Mouse (Mus musculus) ovary, postnatal 36 days (tissue): ENCODE measurements around the gene Ovch2.

ENCODE experiments used
- DNase-seq: peaks from one replicate; pipeline ENCODE4 v3.0.0; 2022; ENCODE audit warnings: low spot score, mixed read lengths

Gene Ovch2

DNA sequence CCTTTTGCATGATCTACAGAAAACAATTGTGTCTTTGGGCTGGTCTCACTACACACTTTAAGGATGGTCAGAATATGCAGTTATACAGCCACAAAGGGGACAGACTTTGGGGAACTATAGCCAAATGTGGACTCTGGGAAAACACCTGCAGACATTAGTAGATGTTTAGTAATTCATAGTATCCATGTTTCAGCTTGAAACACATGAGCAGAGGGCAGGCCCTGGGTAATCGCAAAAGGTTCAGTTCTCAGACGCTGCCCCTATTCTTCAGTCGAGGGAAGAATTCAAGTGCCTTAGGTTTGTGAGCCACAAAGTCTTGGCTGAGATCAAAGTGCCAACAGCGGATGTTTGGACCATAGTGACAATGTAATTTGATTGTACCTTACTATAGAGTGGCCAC, 56.6 kb downstream of the Ovch2 start:
- DNase-seq = no peak

DNA sequence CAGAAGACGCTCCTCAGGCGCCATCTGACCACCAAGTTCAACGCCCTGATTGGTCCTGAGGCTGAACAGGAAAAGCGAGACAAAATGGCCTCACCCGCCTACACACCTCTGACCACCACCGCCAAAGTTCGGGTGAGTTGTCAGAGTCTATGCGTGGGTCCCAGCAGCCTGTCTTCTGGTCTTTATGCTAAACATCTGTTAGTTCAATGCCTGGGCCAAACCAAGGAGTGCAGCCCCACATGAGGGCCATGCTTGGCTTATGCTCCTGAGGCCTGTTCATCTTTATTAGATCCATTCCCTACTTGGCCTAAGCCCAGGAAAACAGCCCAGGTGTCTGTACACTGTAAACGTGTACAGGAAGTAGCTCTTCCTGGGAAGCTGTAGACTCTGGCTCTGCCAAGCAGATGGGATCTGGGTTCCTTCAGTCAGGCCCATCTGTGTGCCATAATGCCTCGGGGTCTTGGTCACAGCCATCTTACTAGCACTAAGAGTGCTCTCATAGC, 58.0 kb downstream of the Ovch2 start:
- DNase-seq = no peak

DNA sequence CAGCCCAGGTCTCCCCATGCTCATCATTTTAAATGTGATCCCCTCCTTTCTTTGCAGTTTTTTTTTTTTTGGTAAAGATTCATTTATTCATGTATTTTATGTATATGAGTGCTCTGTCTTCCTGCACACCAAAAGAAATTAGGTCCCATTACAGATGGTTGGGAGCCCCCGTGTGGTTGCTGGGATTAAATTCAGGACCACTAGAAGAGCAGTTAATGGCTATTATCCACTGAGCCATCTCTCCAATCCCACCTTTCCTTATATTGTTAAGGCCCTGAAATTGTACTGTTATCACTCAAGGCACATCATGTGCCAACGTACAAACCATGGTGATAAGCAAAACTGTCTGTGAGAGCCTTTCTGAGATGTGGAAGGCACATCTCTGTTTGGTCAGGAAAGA, 62.3 kb downstream of the Ovch2 start:
- DNase-seq = no peak

DNA sequence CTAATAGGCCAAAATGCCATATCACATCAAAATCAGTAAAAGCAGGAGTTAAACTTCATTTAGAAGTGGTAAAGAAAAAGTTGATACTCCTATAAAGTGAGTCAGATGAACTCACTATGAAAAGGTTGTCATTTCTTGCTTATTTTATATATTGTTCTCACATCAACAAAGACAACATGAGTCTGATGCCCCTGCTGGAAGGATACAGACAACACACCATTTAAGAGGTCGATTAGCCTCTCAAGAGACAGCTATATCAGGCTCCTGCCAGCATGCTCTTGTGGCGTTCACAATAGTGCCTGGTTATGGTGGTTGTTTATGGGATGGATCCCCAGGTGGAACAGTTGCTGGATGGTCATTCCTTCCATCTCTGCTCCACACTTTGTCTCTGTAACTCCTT, 67.8 kb downstream of the Ovch2 start:
- DNase-seq = no peak
